In genomic region chr3:138741649-138742565, GRCm38 (mm10) we compare ENCODE assay signal across 8 mouse cellular contexts. TPM values are rescaled to one million over a fixed set of nuclear protein-coding genes. Genes with fewer than 3 reads are reported as not detected.
DNase-seq lines count a peak whose midpoint lies in the region; ATAC-seq lines count a peak whose summit lies in the region.

Gene Tspan5, plus strand, starts transcription at chr3:138742195.

- peak; percentile 88 for ATAC-seq in hindbrain, embryonic 13.5 days (ENCODE audit: low FRiP score)

- DNase-seq in T-cell, adult 2 months (ENCODE audit: low spot score), result peak; percentile 71
- peak; percentile 90 to 94 for DNase-seq in cerebellum, postnatal 10 days
- peak; percentile 75 to 77 for DNase-seq in frontal cortex, postnatal 36 days (ENCODE audit: low spot score in 2 of 2)
- DNase-seq in layer of hippocampus, postnatal 36 days, result peak; percentile 78
- DNase-seq in lung, postnatal 4 days, result peak; percentile 83 to 91
- peak; percentile 89 for DNase-seq in retina, postnatal 1 day
- DNase-seq in urinary bladder, adult 2 months (ENCODE audit: low spot score), result peak; percentile 70

- peaks cover 42% of the 10 kb centered on the region for H3K4me1 ChIP-seq in hindbrain, embryonic 13.5 days (replicated peaks)

- H3K4me2 ChIP-seq in hindbrain, embryonic 13.5 days, result peak within 1 kb of the TSS; percentile 69

- H3K27ac ChIP-seq in hindbrain, embryonic 13.5 days, result peak within 1 kb of the TSS; percentile 97

- H3K9me3 ChIP-seq in hindbrain, embryonic 13.5 days, result no peaks in the 10 kb centered on the region

- peak within 1 kb of the TSS; percentile 92 for H3K4me3 ChIP-seq in hindbrain, embryonic 13.5 days

- peak within 1 kb of the TSS; percentile 96 for H3K9ac ChIP-seq in hindbrain, embryonic 13.5 days

- no peaks in the 10 kb centered on the region for H3K36me3 ChIP-seq in hindbrain, embryonic 13.5 days

- H3K27me3 ChIP-seq in hindbrain, embryonic 13.5 days, result 0 out of 2 replicates have a peak, but pooled peaks cover 6% of the 10 kb centered on the region

- 1% methylated on average over 75 of the region's 100 CpGs for WGBS in hindbrain, embryonic 13.5 days

RNA-seq across cellular contexts. Expression of gene Tspan5, which starts in this region (rescaled TPM):
- 89.1 and 97.0 TPM in 2 replicates for polyA plus RNA-seq in hindbrain, embryonic 13.5 days (2015; fragmentation: Nextera tagmentation; extraction: Ambion mirVana)
- total RNA-seq in layer of hippocampus, postnatal 36 days (2021), result 100 to 1,000 TPM; 208 to 210 TPM
- 67.1 and 73.3 TPM in 2 replicates for polyA plus RNA-seq in urinary bladder, adult 2 months (2012; rRNA removed)

Comparison
In these comparisons a context has a peak if more than half of its experiments do, and no peak if none do; other contexts are left out.
1. Peak in every context shown above with its lines: DNase-seq, ATAC-seq, H3K4me3 ChIP-seq and H3K27ac ChIP-seq.